Mouse (Mus musculus): Measurements from ENCODE around the gene Gm44503. TPM values are rescaled to one million over a fixed set of nuclear protein-coding genes. Genes with fewer than 3 reads are reported as not detected.

Gm44503 gene
- polyA plus RNA-seq, 1 experiment from 2014 or later: not detected

DNA sequence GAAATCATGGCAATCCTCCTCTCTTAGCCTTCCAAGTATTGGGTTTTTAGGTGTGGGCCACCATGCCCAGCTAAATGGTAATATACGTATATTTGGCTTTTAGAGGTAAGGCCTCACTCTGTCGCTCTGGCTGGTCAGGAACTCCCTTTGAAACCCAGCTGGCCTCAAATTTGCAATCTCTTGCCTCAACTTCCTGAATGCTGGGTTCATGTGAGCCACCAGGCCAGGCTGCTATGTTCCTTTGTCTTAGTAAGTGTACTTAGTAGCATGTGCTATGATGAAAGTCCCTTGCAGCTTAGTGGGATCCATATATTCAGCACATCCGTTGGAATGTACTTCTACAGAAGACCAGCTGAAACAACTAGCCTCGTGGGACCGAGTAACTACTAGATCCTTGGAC, 16.1 kb downstream of the Gm44503 start:
- Histone ChIP-seq H3K9ac (replicated peaks) (no peak overlapping the region), H3K27ac (no peak overlapping the region), H3K4me3 (replicated peaks) (no peak overlapping the region), H3K4me2 (no peak overlapping the region), H3K36me3 (no peaks in the 10 kb centered on the region), H3K4me1 (replicated peaks) (no peaks in the 10 kb centered on the region), H3K9me3 (no peaks in the 10 kb centered on the region), H3K27me3 (no peaks in the 10 kb centered on the region)
- no peak for ATAC-seq (ENCODE audit: insufficient number of reproducible peaks, insufficient read depth, low FRiP score, low TSS enrichment, low read depth)
- 91% methylated on average over 5 of the region's 5 CpGs for WGBS

DNA sequence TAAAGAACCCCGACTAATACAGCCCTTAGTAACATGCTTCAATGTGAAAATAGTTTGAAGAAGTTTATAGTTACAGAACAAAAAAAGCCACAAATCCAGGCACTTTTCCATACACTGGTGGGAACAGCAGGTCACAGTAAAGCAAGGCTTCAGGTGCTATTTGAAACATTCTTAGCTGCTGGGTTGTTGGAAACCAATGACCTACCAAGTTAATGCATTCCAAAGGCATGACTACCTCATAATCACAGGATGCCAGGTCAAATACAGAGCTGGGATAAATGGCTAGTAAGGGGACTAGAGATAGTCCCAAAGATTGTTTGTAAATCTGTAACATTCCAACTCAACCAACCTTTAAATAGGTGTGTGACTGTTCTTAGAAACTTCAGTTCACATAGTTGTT, 16.6 kb downstream of the Gm44503 start:
- no peak overlapping the region for H3K4me3 ChIP-seq (replicated peaks)
- H3K9ac ChIP-seq (replicated peaks): no peak overlapping the region
- H3K4me2 ChIP-seq: no peak overlapping the region
- no peak overlapping the region for H3K27ac ChIP-seq
- no peaks in the 10 kb centered on the region for H3K4me1 ChIP-seq (replicated peaks)
- H3K27me3 ChIP-seq: no peaks in the 10 kb centered on the region
- no peaks in the 10 kb centered on the region for H3K36me3 ChIP-seq
- no peak for ATAC-seq (ENCODE audit: insufficient number of reproducible peaks, insufficient read depth, low FRiP score, low TSS enrichment, low read depth)
- WGBS: 94% methylated on average over 1 of the region's 1 CpGs
- H3K9me3 ChIP-seq: no peaks in the 10 kb centered on the region

DNA sequence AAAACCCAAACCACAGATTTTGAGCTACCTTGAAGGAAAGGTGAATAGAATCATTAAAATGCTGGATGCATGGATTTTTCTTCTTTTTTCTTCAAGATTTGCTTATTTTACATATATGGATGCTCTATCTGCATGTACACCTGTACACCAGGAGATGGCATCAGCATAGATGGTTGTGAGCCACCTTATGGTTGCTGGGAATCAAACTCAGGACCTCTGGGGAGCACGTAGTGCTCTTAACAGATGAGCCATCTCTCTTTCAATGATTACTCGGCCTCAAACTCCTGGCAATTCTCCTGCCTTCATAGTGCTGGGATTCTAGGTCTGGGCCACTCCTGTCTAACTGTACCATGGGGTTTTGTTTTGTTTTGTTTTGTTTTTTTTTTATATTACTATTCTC, 24.4 kb downstream of the Gm44503 start:
- Histone ChIP-seq H3K27me3 (peaks cover 16% of the 10 kb centered on the region), H3K4me2 (no peak overlapping the region), H3K9ac (replicated peaks) (no peak overlapping the region), H3K4me3 (replicated peaks) (no peak overlapping the region), H3K27ac (no peak overlapping the region), H3K4me1 (replicated peaks) (peaks cover 9% of the 10 kb centered on the region), H3K36me3 (no peaks in the 10 kb centered on the region), H3K9me3 (no peaks in the 10 kb centered on the region)
- WGBS: 73% methylated on average over 2 of the region's 2 CpGs
- no peak for ATAC-seq (ENCODE audit: insufficient number of reproducible peaks, insufficient read depth, low FRiP score, low TSS enrichment, low read depth)

DNA sequence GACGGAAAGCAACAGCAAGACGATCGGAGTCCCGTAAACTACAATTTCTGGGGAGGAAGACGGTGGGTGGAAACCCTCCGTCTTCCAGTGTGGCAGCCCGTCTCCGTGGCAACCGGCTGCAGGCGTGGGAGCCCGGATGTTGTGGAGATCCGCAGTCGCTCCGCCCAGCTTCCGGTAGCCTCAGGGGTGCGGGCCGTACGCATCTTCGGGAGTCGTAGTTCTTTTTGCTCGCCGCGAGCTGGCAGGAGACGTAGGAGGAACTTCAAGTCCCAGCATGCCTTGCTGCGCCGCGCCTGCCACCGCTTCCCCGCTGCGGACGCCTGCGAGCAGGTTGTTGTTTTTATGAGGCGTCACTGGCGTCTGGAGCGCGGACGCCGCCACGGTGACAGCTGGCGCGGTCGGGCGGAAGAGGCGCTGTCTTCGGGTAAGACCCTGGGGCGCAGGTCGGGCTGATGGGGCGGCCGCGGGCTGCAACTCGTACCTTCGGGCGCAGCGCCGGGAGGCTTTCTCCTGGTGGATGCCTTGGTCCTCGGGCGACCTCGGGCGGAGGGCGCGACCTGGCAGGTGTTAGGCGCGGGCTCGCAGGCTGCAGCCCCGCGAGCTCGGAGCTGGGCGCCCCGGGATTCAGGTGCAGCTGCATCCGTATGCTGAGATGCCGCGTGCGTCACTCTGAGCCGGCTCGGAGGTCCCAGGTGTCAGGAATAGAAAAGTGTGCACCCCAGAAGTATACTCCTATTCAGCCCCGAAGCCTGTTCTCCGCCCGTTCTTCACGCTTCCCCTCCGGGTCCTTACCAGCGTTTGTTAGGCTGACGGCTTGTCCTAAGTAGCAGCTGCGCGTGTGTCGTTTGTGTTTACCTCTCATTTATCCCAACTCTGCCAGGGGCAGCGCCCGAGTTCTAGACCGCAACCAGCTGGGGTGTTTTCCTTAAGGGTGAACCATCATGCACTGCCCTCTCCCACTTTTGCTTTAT, 26.9 kb downstream of the Gm44503 start, which contains the start of the genes Ccpg1os and Ccpg1:
Ccpg1os (minus strand) TSS at position 133 of the 971 bp plus-strand sequence.
Ccpg1 (plus strand) TSS at position 180 of the 971 bp plus-strand sequence.
- no peaks in the 10 kb centered on the region for H3K36me3 ChIP-seq
- under 1% methylated on average over 88 of the region's 88 CpGs for whole genome bisulfite sequencing
- H3K4me3 ChIP-seq (replicated peaks): peak within 1 kb of the TSS; percentile 78
- H3K27me3 ChIP-seq: peaks cover 16% of the 10 kb centered on the region
- peak; percentile 99 for ATAC-seq (ENCODE audit: insufficient number of reproducible peaks, insufficient read depth, low FRiP score, low TSS enrichment, low read depth)
- peak within 1 kb of the TSS; percentile 53; the same call in 1 of the 2 replicates for H3K27ac ChIP-seq
- H3K4me2 ChIP-seq: peak within 1 kb of the TSS; percentile 89
- no peaks in the 10 kb centered on the region for H3K9me3 ChIP-seq
- peaks cover 9% of the 10 kb centered on the region for H3K4me1 ChIP-seq (replicated peaks)
- H3K9ac ChIP-seq (replicated peaks): peak within 1 kb of the TSS; percentile 65

DNA sequence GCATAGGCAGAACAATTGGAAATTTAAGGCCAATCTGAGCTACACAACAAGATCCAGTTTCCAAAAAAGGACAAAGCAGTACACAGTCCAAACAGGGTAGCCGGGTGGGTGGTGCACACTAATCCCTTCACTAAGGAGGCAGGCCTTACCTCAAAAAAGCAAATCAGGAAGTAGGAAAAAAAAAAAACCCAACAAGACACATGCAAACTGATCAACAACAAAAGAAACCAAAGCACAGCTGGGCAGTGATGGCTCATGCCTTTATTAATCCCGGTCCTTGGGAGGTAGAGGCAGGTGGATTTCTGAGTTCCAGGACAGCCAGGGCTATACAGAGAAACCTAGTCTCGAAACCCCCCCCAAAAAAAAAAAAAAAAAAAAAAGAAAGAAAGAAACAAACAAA, 29.1 kb downstream of the Gm44503 start:
- H3K9me3 ChIP-seq: no peaks in the 10 kb centered on the region
- no peak overlapping the region for H3K27ac ChIP-seq
- H3K36me3 ChIP-seq: no peaks in the 10 kb centered on the region
- peaks cover 9% of the 10 kb centered on the region for H3K4me1 ChIP-seq (replicated peaks)
- no peak overlapping the region for H3K4me3 ChIP-seq (replicated peaks)
- H3K4me2 ChIP-seq: no peak overlapping the region
- WGBS: 74% methylated on average over 3 of the region's 3 CpGs
- no peak for ATAC-seq (ENCODE audit: insufficient number of reproducible peaks, insufficient read depth, low FRiP score, low TSS enrichment, low read depth)
- no peak overlapping the region for H3K9ac ChIP-seq (replicated peaks)
- H3K27me3 ChIP-seq: peaks cover 16% of the 10 kb centered on the region

DNA sequence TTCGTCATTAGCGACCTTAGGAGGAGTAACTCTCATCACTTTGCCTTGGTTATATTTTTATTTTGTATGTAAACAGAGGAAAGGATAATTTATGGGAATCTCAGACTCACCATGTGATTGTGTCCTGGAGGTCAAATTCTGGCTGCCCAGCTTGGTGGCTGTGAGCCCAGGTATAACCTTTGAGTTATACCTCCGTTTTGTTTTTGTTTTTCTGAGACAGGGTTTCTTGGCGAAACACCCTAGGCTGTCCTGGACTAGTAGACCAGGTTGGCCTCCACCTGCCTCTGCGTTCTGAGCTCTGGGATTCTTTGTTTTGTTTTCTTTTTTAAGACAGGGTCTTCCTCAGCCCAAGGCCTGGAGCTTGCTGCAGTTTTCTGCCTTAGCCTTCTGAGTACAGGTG, 30.1 kb downstream of the Gm44503 start:
- no peak for ATAC-seq (ENCODE audit: insufficient number of reproducible peaks, insufficient read depth, low FRiP score, low TSS enrichment, low read depth)
- H3K9ac ChIP-seq (replicated peaks): no peak overlapping the region
- 81% methylated on average over 5 of the region's 5 CpGs for WGBS

DNA sequence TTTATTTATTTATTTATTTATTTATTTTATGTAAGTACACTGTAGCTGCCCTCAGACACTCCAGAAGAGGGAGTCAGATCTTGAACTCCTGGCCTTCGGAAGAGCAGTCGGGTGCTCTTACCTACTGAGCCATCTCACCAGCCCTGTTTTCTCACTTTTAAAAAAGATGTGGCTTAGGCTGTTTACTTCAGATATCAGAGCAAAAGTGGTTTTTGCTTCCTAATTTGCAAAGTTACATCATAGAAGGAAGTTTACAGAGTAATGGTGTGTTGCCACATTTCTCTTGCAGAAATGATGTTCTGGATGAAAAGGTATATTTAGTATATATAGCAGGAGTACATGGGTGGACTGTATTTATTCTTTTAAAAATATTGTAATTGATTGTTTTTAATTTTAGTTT, 32.8 kb downstream of the Gm44503 start:
- ATAC-seq (ENCODE audit: insufficient number of reproducible peaks, insufficient read depth, low FRiP score, low TSS enrichment, low read depth): no peak
- Histone ChIP-seq H3K4me2 (no peak overlapping the region), H3K4me1 (replicated peaks) (no peaks in the 10 kb centered on the region), H3K4me3 (replicated peaks) (no peak overlapping the region), H3K27me3 (peaks cover 10% of the 10 kb centered on the region), H3K27ac (no peak overlapping the region), H3K9ac (replicated peaks) (no peak overlapping the region), H3K36me3 (no peaks in the 10 kb centered on the region), H3K9me3 (no peaks in the 10 kb centered on the region)
- WGBS: 88% methylated on average over 2 of the region's 2 CpGs

More for the DNA sequence above, 30.1 kb downstream of the Gm44503 start:
- Histone ChIP-seq H3K4me2 (no peak overlapping the region), H3K4me1 (replicated peaks) (peaks cover 9% of the 10 kb centered on the region), H3K4me3 (replicated peaks) (no peak overlapping the region), H3K27me3 (peaks cover 16% of the 10 kb centered on the region), H3K36me3 (no peaks in the 10 kb centered on the region), H3K9me3 (no peaks in the 10 kb centered on the region), H3K27ac (no peak overlapping the region)

DNA sequence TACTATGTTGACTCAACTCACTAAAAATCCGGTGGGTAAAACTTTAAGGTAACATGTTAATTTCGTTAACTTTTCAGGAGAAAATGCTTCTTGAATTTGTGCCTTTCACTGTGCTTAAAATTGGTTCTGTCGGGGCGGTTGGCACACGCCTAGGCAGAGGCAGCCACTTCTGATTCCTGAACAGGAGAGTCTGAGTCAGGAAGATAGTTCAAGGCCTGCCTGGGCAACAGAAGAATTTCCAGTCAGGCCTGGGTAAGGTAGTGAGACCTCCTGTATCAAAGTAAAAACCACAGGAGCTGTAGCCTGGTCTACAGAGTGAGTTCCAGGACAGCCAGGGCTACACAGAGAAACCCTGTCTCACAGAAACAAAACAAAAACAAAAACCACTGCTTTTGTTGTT, 33.9 kb downstream of the Gm44503 start:
- Histone ChIP-seq H3K36me3 (no peaks in the 10 kb centered on the region), H3K27me3 (peaks cover under 1% of the 10 kb centered on the region; the same call in 1 of the 2 replicates), H3K27ac (no peak overlapping the region), H3K4me3 (replicated peaks) (no peak overlapping the region), H3K9me3 (no peaks in the 10 kb centered on the region), H3K4me2 (no peak overlapping the region), H3K9ac (replicated peaks) (no peak overlapping the region), H3K4me1 (replicated peaks) (no peaks in the 10 kb centered on the region)
- 85% methylated on average over 5 of the region's 5 CpGs for WGBS
- ATAC-seq (ENCODE audit: insufficient number of reproducible peaks, insufficient read depth, low FRiP score, low TSS enrichment, low read depth): no peak

DNA sequence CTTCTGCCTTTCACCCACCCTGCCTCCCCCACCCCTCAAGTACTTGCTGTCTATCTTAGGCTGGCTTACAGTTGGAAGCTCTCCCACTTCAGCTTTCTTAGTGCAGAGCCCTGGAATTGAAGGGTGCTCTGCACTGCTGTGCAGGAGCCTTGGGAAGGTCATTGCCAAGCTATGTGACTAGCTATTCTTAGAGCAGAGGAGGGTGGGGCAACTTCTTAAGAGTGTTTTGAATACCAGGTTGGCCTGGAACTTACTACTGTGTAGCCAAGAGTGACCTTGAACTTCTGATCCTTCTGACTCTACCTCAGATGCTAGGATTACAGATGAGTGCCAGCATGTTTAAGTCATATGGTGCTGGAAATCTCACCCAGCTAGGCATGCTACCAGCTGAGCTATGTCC, 37.5 kb downstream of the Gm44503 start:
- Histone ChIP-seq H3K9me3 (no peaks in the 10 kb centered on the region), H3K4me1 (replicated peaks) (no peaks in the 10 kb centered on the region), H3K9ac (replicated peaks) (no peak overlapping the region), H3K27ac (no peak overlapping the region), H3K4me2 (no peak overlapping the region), H3K4me3 (replicated peaks) (no peak overlapping the region), H3K36me3 (no peaks in the 10 kb centered on the region), H3K27me3 (no peaks in the 10 kb centered on the region)
- no peak for ATAC-seq (ENCODE audit: insufficient number of reproducible peaks, insufficient read depth, low FRiP score, low TSS enrichment, low read depth)

DNA sequence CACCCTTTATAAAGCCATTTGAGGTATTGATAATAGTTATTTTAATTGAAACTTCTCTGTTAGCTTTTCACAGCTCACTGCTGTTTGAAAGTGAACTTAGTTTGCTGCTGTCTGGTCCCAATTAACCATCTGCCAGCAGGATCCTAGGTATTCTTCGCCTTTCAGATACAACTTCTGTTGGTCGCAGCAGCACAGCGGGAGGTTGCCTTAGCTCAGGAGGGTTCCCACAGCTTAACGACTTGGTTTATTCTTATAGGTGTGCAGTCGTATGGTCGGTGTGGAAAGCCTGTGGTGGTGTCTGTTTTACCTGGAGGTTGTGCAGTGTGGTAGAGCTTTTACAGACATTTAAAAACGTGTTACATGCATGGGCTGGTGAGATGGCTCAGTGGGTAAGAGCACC, 38.2 kb downstream of the Gm44503 start:
- WGBS: 41% methylated on average over 7 of the region's 7 CpGs
- H3K27ac ChIP-seq: no peak overlapping the region
- H3K4me2 ChIP-seq: no peak overlapping the region
- ATAC-seq (ENCODE audit: insufficient number of reproducible peaks, insufficient read depth, low FRiP score, low TSS enrichment, low read depth): no peak
- H3K9ac ChIP-seq (replicated peaks): no peak overlapping the region
- H3K9me3 ChIP-seq: no peaks in the 10 kb centered on the region
- no peaks in the 10 kb centered on the region for H3K36me3 ChIP-seq
- no peaks in the 10 kb centered on the region for H3K27me3 ChIP-seq
- H3K4me3 ChIP-seq (replicated peaks): no peak overlapping the region
- H3K4me1 ChIP-seq (replicated peaks): no peaks in the 10 kb centered on the region

DNA sequence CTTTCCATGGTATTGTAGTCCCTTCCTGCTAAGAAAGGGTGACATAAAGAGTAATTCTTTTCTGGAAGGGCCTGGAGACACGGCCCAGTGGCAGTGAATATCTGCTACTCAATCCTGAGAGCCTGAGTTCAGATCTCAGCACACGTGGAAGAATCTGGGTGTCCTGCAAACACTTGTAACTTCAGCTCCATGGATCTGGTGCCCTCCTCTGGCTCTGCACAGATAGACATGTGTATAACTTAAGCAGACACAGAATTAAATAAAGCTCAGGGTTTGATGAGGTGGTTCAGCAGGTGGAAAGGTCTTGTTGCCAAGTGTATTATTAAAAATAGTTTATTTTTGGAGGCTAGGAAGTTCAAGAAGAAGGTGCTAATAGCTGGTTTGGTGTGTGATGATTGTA, 41.8 kb downstream of the Gm44503 start:
- WGBS: 78% methylated on average over 2 of the region's 2 CpGs
- Histone ChIP-seq H3K27me3 (no peaks in the 10 kb centered on the region), H3K9me3 (no peaks in the 10 kb centered on the region), H3K27ac (no peak overlapping the region), H3K4me3 (replicated peaks) (no peak overlapping the region), H3K4me2 (no peak overlapping the region), H3K4me1 (replicated peaks) (no peaks in the 10 kb centered on the region), H3K9ac (replicated peaks) (no peak overlapping the region), H3K36me3 (peaks cover under 1% of the 10 kb centered on the region; the same call in 1 of the 2 replicates)
- no peak for ATAC-seq (ENCODE audit: insufficient number of reproducible peaks, insufficient read depth, low FRiP score, low TSS enrichment, low read depth)
